Mouse (Mus musculus) neural tube, embryonic 12.5 days (tissue): ENCODE measurements at regions not wholly inside any gene's neighbourhood (a gene's known extent, or its start where the extent isn't known, plus 50 kb on each side); places are given as distances from the start of the nearest gene placed in this dataset.

Source experiments
- ATAC-seq: fragments of 200-750 bp; cut with Nextera tagmentation; 2 replicates; pipeline ENCODE4 v1.8.0; 2017; ENCODE audit warnings: low read depth, mild to moderate bottlenecking, moderate TSS enrichment, moderate library complexity; ENCODE audit not compliant: low FRiP score
- H3K27ac ChIP-seq: fragments of 300-500 bp; sonication (generic); 2 replicates; pipeline ENCODE4 v1.5.1; 2016
- H3K27me3 ChIP-seq: fragments of 300-500 bp; sonication (generic); replicated peaks from 2 replicates; pipeline ENCODE4 v1.6.1; 2016; ENCODE audit warnings: mild to moderate bottlenecking
- H3K36me3 ChIP-seq: fragments of 300-500 bp; sonication (generic); 2 replicates; pipeline ENCODE4 v1.6.1; 2016; ENCODE audit warnings: mild to moderate bottlenecking
- H3K4me1 ChIP-seq: fragments of 300-500 bp; sonication (generic); 2 replicates; pipeline ENCODE4 v1.6.1; 2016
- H3K4me2 ChIP-seq: fragments of 300-500 bp; sonication (generic); replicated peaks from 2 replicates; pipeline ENCODE4 v1.6.1; 2016; ENCODE audit warnings: mild to moderate bottlenecking
- H3K4me3 ChIP-seq: fragments of 300-500 bp; sonication (generic); 2 replicates; pipeline ENCODE4 v1.5.1; 2016
- H3K9ac ChIP-seq: fragments of 300-500 bp; sonication (generic); 2 replicates; pipeline ENCODE4 v1.6.1; 2016; ENCODE audit warnings: mild to moderate bottlenecking
- H3K9me3 ChIP-seq: fragments of 300-500 bp; sonication (generic); 2 replicates; pipeline ENCODE4 v1.6.1; 2016; ENCODE audit warnings: mild to moderate bottlenecking
- WGBS: fragments of 180-500 bp; shearing (Covaris S2); methylation state at CpG from one replicate; pipeline ENCODE4 v1.1.7; 2016; 5-methylcytosine and 5-hydroxymethylcytosine counted together

DNA sequence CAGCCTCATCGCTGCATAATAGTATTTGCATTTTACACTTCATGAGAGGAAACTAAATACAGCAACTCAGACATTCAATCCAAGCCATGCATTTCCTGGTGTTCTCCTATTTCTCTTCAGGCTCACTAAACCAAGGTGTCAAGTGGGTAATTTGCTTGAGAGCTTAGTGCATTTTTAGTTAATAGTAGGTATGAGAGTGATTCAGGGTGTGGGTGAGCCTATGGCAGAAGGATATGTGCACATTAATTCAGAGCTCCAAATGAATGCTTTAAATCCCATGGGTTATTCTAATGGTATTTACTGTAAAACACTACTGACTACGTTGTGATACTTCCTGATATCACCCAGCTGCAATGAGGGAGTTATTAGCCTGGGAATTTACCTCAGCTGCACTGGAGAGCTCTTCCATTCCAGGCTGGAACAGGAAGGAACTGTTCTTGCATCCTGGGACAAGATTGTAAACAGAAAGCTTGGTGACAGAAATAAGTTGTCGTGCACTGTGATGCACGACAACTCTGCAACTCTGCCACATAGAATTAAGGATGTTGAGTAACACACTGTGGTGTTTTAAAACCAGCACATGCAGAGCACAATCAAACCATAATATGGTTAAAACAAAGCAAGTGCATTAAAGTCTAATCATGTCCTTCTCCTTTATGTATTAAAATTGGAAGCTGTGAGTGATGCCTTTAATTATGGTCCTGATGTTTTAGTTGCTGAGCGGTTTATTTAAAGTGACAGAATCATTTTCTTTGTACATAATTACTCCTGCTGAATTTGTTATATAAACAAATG, 170.4 kb upstream of the Setmar start:
- peak; percentile 37 for ATAC-seq

DNA sequence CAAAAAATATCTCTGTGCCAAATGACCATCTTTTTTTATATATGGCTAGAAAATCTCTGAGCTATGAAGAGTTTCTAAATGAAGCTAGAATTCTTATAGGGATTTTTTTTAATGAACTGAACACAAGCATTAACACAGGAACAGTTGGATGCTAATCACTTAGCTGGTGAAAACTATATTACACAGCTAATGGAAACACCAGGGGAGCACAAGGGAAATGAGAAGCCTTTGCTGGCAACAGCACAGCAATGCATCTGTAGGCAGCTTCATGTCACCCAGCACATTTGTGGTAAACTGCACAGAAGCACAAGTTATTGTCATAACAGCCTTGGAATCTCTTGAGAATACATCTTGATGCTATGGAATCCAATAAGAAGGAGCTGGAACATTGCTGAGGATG, 154.3 kb upstream of the Setmar start:
- ATAC-seq: no peak

More for the DNA sequence above, 170.4 kb upstream of the Setmar start:
- Histone ChIP-seq H3K4me1 (no peaks in the 10 kb centered on the region), H3K36me3 (no peaks in the 10 kb centered on the region), H3K4me3 (no peak overlapping the region), H3K27ac (no peak overlapping the region), H3K4me2 (no peak overlapping the region), H3K27me3 (no peaks in the 10 kb centered on the region), H3K9me3 (no peaks in the 10 kb centered on the region), H3K9ac (no peak overlapping the region)
- 64% methylated on average over 5 of the region's 5 CpGs for WGBS

DNA sequence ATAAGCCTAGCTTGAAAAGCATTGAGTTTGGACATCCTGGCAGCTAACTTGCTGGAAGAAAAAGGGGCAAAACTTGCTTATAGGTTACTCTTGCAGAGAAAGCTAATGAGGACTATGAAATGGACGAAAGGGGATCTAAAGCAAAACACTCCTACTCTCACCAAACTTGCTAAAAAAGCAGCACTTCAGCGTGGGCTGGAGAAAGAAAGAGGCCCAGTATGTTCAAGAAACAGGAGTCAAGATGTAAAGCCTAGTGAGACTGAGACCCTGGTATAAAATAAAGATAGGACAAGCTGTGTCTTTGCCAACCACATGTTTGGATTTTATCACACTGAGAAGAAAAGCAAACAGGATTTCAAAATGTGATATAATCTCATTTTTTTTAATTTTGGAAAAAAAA, 153.5 kb upstream of the Setmar start:
- WGBS: 75% methylated on average over 2 of the region's 2 CpGs
- H3K9ac ChIP-seq: no peak overlapping the region
- no peak overlapping the region for H3K4me3 ChIP-seq
- no peak for ATAC-seq
- no peak overlapping the region for H3K4me2 ChIP-seq
- no peaks in the 10 kb centered on the region for H3K36me3 ChIP-seq
- H3K4me1 ChIP-seq: no peaks in the 10 kb centered on the region
- H3K9me3 ChIP-seq: no peaks in the 10 kb centered on the region
- no peaks in the 10 kb centered on the region for H3K27me3 ChIP-seq
- no peak overlapping the region for H3K27ac ChIP-seq

More for the DNA sequence above, 154.3 kb upstream of the Setmar start:
- no peak overlapping the region for H3K4me2 ChIP-seq
- no peaks in the 10 kb centered on the region for H3K27me3 ChIP-seq
- H3K36me3 ChIP-seq: no peaks in the 10 kb centered on the region
- H3K9ac ChIP-seq: no peak overlapping the region
- no peaks in the 10 kb centered on the region for H3K4me1 ChIP-seq
- H3K4me3 ChIP-seq: no peak overlapping the region
- no peak overlapping the region for H3K27ac ChIP-seq
- H3K9me3 ChIP-seq: no peaks in the 10 kb centered on the region

DNA sequence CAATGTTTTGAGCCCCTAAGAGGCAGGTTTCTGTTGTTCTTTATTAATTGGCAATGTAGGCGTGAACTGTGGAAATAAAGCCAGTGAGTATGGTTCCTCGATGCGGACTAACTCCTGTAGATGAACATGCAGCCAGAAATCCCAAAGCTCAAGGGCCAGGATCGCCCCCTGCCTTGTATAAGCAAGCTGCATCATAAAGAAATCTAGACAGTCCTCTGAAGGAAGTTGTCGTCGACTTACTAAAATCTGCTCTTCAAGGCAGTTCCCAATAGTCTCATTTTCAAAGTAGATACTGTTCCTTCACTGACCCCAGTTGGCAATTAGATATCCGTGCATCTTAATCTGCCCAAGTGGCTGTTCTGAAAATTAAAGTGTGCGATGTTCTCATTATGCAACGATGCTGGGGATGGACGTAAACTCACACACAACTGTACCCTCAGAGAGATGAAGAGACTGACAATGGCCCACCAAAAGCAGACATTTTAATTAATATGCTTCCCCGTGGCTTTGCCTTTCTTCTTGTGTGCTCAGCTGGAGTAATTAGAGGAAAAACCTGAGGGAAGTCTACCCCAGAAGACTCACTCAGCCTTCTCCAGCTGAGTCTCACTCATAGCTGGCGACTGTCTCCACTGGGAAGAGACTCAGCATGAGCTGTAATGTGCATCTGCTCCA, 141.2 kb upstream of the Setmar start:
- Histone ChIP-seq H3K27ac (no peak overlapping the region), H3K36me3 (no peaks in the 10 kb centered on the region), H3K9ac (no peak overlapping the region), H3K9me3 (no peaks in the 10 kb centered on the region), H3K4me3 (no peak overlapping the region), H3K27me3 (no peaks in the 10 kb centered on the region), H3K4me2 (no peak overlapping the region), H3K4me1 (no peaks in the 10 kb centered on the region)
- 74% methylated on average over 12 of the region's 12 CpGs for WGBS
- peak; percentile 66; the same call in 1 of the 2 replicates for ATAC-seq

DNA sequence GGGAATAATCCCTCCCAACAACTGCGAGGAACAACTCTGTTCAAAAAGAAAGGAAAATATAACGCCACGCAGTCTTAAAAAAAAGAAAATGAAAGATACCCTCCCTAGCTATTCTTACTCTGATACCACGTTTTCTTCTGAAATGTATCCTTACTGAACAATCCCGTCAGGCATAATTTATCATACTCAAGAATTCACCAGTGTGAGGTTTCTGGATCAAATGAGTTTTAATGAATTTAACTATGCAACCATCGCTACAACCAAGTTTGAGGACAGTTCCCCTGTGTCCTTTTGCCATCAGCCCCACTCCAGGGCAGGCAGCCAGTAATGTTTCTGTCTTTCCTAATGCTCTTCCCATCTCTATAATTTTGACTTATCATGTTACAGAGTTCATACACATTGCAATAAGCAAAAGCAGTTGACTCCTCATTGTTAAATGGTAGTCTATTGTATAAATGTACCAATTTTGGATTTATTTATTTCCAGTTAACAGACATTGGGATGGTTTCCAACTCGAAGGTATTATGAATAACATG, 140.6 kb upstream of the Setmar start:
- Histone ChIP-seq H3K27me3 (no peaks in the 10 kb centered on the region), H3K4me2 (no peak overlapping the region), H3K9ac (no peak overlapping the region), H3K27ac (no peak overlapping the region), H3K4me1 (no peaks in the 10 kb centered on the region), H3K9me3 (no peaks in the 10 kb centered on the region), H3K4me3 (no peak overlapping the region), H3K36me3 (no peaks in the 10 kb centered on the region)
- WGBS: 72% methylated on average over 7 of the region's 7 CpGs
- ATAC-seq: no peak

DNA sequence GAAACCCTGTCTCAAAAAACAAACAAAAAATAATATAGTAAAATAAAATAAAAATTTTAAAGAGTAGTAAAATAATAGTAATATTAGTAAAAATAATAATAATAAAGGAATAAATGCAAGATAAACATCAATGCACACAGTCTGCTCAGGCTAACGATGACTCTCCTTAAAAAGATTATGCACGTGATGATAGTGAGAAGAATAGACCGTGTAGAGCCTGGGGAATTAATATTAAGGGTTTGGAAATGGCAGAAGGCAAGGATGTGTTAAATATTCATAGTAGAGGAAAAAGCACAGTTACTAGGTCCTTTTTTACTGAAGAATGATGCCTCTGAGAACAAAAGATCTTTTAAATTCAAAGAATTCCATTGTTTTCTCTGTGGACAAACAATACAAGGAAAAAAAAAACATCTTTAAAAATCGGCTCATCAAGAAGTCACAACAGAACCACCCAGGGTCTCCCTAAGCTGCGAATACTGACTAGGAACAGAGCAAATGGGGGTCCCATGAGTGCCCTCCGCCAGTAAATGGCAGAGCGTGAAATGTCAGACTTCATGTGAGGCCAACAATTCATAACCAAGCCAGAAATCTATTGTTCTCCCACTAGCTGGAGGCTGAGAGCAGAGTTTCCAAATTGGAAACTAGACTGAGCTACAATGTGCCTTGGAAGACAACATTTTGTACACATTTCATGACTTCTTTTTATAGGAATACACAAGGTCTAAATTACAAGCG, 134.2 kb upstream of the Setmar start:
- Histone ChIP-seq H3K9ac (no peak overlapping the region), H3K4me2 (no peak overlapping the region), H3K4me1 (no peaks in the 10 kb centered on the region), H3K9me3 (no peaks in the 10 kb centered on the region), H3K4me3 (no peak overlapping the region), H3K27ac (no peak overlapping the region), H3K36me3 (no peaks in the 10 kb centered on the region), H3K27me3 (no peaks in the 10 kb centered on the region)
- ATAC-seq: no peak
- 50% methylated on average over 8 of the region's 8 CpGs for WGBS

DNA sequence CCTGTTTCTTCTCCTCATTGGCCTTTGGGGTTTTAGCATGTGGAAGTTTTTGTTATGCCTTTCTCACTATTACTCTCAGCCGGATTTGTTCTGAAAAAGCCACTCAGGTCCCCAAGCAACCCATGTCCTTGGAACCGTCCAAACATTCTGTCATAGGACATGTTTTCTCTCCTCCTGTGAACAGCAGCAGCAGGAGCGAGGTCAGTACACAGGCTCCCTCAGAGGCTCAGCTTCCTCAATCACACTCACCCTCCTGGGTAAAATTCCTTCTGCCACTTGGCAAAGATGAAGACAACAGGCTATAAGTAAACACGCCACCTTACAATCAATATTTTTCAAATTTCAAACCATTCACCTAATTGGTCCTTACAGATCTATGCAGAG, 133.7 kb upstream of the Setmar start:
- no peak overlapping the region for H3K4me3 ChIP-seq
- no peaks in the 10 kb centered on the region for H3K9me3 ChIP-seq
- H3K27me3 ChIP-seq: no peaks in the 10 kb centered on the region
- no peak overlapping the region for H3K9ac ChIP-seq
- WGBS: 77% methylated on average over 4 of the region's 4 CpGs
- H3K4me1 ChIP-seq: no peaks in the 10 kb centered on the region
- H3K36me3 ChIP-seq: no peaks in the 10 kb centered on the region
- H3K4me2 ChIP-seq: no peak overlapping the region
- ATAC-seq: no peak
- no peak overlapping the region for H3K27ac ChIP-seq

DNA sequence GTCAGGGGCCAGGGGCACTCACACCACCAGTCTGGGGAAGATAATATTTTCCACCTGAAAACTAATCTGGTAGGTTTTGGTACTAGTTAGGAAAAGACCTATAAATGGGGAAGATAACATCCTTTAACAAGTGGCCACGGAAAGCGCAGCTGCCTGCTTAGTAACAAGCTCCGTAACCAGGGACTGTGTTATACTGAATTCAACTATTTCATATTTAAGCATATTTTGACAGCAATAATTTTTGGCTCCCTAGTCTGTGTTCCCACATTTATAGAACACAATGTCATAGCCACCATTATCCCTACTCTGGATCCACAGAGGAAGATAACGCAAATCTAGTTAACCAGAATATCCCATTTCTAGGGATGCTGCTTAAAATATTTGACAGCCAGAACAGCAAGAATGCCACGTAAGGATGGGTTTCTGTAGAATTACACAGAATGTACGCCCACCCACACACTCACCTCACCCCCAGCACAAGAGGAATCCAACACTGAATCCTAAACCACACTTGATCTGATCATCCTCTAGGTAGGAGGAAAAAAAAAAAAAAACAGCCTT, 128.7 kb upstream of the Setmar start:
- 92% methylated on average over 6 of the region's 6 CpGs for WGBS
- Histone ChIP-seq H3K9ac (no peak overlapping the region), H3K4me1 (no peaks in the 10 kb centered on the region), H3K36me3 (no peaks in the 10 kb centered on the region), H3K27ac (no peak overlapping the region), H3K4me2 (no peak overlapping the region), H3K4me3 (no peak overlapping the region), H3K9me3 (no peaks in the 10 kb centered on the region), H3K27me3 (no peaks in the 10 kb centered on the region)
- no peak for ATAC-seq

DNA sequence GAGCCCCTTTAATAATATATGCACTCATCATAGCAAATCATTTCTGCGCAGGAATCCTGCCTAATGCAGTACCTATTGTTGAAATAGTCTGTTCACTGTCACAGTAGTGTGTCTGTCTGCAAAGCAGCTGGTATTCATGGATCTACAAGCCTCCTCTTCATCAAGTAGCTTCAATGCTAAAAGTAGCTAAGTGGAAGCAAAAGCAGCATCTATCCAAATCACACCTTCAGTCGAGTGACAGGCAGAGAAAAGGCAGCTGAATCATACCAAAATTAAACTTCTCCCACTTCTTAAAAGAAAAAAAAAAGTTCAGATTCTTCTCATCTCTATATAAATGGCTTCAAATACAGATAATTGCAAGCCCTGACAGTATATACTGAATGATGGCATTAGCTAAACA, 96.2 kb upstream of the Setmar start:
- H3K4me3 ChIP-seq: no peak overlapping the region
- WGBS: 77% methylated on average over 2 of the region's 2 CpGs
- no peak overlapping the region for H3K27ac ChIP-seq
- H3K9me3 ChIP-seq: no peaks in the 10 kb centered on the region
- H3K4me2 ChIP-seq: no peak overlapping the region
- no peaks in the 10 kb centered on the region for H3K27me3 ChIP-seq
- H3K9ac ChIP-seq: no peak overlapping the region
- H3K36me3 ChIP-seq: no peaks in the 10 kb centered on the region
- H3K4me1 ChIP-seq: no peaks in the 10 kb centered on the region
- ATAC-seq: no peak

DNA sequence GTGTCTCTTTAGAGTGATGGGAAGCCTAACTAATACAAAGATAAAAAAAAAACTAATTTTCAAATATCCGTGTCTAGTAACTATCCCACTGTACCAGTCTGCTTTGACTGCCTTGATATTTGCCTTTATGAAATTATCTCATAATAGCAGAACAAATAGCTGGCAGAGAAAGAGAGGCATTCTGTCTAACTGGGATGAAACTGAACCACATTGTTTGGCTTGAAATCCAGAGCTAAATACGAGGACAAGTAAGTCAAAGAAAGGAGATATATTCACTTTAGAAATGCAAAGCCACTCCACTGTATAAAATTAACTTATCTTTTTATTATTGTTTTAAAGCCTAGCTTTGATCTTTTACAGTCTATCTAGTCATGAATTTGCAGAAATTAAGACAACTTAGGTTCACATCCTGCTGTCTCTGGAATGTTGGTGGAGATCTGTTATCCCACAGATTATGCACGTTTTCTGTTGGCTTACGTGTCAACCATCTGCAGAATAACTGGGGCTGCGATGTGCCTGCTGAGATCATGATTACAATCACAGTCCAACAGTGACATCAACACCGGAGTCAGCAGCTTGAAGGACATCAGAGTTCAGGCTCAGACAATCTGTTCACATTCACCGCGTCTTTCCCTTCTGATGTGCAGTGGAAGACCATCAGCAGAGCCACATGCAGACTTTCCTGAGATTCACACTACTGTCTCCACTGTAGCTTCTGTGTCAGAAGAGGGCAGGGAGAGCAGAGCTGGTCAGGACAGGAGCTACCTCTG, 65.7 kb upstream of the Setmar start:
- 85% methylated on average over 8 of the region's 8 CpGs for WGBS
- Histone ChIP-seq H3K36me3 (no peaks in the 10 kb centered on the region), H3K9me3 (no peaks in the 10 kb centered on the region), H3K9ac (no peak overlapping the region), H3K4me1 (no peaks in the 10 kb centered on the region), H3K4me3 (no peak overlapping the region), H3K4me2 (no peak overlapping the region), H3K27me3 (no peaks in the 10 kb centered on the region), H3K27ac (no peak overlapping the region)
- ATAC-seq: no peak

DNA sequence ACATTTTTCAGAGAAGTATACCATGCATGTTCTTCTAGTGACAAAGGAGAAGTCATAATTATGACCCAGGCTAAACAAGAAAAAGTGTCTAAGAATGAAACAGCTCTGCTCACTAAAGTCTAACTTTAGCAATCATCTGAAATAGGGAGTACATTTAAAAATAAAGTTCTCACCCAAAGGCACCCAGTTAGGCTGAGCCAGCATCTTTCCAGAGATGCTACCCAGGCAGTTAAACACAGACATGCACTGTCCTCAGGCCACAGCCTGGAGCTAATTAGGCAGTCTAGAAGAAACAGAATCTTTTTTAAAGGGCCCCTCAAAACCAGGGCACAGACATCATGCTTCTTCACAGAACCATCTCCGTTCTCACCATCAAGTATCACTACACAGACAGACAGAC, 61.6 kb upstream of the Setmar start:
- WGBS: 92% methylated on average over 1 of the region's 1 CpGs
- no peak overlapping the region for H3K27ac ChIP-seq
- no peaks in the 10 kb centered on the region for H3K9me3 ChIP-seq
- H3K9ac ChIP-seq: no peak overlapping the region
- H3K36me3 ChIP-seq: no peaks in the 10 kb centered on the region
- H3K4me2 ChIP-seq: no peak overlapping the region
- no peaks in the 10 kb centered on the region for H3K4me1 ChIP-seq
- no peaks in the 10 kb centered on the region for H3K27me3 ChIP-seq
- no peak overlapping the region for H3K4me3 ChIP-seq
- ATAC-seq: no peak
